Mouse (Mus musculus): ENCODE measurements around the gene Trmt10c.
A peak's percentile ranks its signal among the peaks of the same experiment; 100 is the strongest.
"Not testable (repeated sequence)": the region's sequence is repeated elsewhere in the genome, so short reads cannot be mapped to it uniquely, and the experiment has no call there.

The Trmt10c gene

DNA sequence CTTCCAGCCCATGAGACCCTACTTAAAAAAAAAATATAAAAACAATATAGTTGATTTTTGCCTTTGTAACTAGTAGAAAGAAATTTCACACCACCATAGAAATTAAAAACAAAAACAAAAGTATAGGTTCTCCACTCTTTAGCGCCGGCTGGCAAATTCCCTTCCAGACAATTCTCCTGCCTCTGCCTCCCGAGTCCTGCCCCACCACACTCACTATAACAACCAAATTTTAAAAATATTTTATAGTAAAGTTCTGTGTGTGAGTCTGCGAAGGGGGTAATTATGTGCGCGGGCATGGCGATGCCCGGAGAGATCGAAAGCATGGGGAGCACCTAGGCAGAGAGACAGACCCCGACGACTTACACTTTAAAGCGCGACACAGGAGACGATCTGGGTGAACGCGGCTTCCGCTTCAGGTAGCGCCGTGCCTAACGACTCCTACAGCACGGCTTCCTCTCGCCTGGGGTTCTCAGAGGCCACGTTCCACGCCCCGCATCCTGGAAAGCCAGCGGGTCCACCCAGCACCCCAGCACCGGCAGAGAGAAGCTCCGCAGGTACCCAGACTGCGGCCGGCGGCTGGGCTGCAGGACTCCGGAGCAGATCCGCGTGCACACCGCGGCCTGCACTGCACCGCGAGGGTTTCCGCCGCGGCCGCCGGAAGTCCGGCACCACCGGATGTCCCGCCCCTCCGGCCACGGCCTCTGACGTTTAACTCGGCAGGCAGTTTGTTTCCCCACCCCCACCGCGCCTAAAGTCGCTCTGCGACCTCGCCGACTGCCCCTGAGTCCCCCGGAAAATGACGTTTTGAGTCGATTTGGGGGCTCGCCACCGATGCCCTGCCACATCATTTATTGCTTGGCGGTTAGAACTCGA lies at the start of gene Trmt10c:
Gene Trmt10c (minus strand): TSS at position 682 of the 873 bp plus-strand sequence.
- peak; percentile 95 for DNase-seq

DNA sequence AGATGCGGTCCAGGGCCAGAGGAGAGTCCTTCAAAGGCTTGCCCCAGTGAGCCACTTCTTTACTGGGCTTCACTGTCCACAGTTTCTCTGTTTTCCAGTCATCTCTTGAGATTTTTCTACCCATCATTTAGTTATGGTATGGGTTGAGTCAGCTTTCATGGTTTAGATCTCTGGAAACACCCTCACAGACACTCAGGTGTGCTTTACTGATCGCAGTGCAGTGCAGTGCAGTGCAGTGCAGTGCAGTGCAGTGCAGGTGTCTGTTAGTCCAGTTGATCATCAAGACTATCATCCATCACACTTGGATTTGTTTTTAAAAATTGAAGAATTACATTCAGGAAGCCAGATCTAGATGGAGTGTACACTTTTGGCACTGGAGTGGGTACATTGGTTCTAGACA lies 48.7 kb upstream of the Trmt10c start:
- DNase-seq, result no peak

DNA sequence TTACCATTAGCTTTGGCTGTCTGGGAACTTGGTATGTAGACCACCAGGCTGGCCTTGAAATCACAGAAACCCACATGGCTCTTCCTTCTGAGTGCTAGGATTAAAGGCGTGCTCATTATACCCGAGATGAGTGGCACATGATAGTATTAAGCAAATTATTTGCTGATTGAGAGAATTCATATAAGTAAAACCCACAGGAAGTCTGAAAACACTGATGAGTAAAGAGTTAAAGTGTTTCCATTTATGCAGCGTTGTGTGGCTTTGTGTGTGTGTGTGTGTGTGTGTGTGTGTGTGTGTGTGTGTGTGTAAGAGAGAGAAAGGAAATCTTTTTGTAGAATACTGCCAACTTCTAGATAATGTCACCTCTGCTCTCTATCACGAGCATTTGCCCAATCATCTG lies 44.1 kb upstream of the Trmt10c start:
- no peak for DNase-seq

DNA sequence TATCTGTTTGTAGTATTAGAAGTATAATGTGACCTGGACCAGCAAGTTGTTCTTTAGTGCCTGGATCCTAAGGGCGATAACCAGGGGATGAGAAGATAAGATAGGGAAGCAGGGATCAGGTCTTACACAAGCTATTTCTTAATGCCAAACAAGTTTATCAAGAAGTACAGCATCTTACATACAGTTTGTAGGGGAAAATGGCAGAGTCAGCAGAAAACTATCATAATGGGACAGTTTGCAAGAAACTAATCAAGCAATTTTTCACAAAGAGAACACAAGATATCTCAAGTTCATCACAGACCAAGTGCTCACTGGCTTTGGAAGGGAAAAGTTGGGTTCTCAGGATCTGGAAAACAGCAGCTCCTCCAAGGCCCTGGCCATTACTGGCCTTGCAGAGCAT lies 41.8 kb upstream of the Trmt10c start:
- no peak for DNase-seq

DNA sequence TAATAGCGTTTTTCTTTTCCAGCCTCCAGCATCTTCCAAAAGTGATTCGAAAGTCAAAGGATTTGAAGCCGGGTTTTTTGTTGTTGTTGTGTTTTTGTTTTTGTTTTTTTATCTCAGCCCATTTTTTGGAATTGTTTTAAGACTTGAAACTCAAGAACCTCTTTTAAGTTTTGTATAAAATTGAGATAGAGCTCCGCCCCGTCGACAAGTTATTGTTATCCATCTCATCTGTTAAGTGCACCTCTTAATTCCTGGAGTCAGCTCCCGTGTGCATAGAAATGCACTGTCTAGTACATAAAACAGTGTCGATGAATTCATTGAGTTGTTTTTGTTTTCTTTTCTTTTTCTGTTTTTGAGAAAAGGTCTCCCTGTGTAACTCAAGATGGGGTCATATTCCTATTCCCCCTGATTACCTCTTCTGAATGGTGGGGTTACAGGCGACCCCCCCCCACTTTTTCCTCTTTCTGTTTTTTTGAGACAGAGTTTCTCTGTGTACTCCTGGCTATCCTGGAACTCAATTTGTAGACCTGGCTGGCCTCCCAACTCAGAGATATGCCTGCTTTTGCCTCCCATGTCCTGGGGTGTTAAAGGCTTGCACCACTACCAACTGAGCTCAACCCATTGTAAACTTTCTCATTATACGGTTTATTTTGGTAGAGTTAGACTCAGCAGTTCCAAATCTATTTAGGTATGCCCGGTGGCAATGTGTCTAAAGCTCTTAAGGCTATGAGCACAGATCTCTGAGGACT lies 38.7 kb upstream of the Trmt10c start:
- no peak for DNase-seq

DNA sequence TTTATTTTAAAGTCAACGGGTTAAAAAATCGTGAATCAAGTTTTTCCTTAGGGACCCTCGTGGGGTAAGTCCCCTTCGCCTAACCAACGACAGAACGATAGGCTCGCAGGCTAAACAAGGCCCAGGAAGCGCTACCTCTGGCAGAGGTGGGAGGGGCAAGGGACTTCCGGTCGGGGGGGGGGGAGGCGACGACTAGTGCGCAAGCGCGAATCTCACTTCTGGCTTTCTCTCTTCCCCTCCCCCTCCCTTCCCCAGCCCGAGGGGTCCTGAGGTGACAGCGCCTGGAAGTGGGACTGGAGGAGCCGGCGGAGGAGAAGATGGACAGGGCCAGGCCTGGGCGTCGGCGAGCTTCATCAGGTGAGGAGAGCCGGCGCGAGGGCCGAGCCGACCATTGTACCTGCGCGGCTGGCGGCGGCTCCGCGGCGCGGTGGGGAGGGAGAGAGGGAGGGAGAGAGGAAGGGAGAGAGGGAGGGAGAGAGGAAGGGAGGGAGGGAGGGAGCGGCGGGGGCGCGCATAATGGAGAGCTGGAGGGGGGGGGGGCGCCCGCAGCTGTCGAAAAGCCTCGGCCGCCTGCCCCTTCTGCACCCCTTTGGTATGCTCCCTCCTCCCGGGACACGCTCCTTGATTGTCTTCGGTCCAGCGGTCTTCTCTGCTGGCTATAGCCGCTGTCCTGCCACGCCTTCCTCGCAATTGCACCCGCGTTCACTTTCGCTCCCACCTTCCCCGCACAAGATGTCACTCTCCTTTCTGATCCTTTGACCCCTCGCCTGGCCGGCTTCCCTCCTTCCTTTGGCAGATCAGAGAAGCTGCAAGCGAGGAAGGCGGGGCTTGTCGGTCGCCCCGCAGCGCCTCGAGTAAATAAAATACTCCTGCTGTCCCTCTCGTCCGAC lies 37.8 kb upstream of the Trmt10c start:
- peak; percentile 89 for DNase-seq

DNA sequence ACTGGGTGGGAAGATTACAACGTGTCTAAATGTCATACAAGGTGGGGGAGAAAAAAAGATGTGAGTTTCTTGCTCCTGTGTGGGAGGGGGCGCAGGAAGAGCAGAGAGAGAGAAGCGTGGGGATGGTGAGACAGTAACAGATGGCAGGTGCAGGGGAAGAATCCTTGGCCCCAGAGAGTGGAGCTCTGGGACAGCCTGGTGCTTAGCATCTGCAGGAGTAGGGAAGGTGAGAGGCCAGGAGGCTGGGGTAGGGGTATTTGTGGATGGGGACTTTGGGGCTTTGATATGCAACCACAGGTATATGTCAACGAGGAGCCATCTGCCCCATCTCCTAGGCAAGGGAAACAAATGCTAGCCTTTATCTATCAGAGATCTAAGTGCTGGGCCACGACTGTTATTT lies 36.9 kb upstream of the Trmt10c start:
- peak; percentile 36 for DNase-seq

DNA sequence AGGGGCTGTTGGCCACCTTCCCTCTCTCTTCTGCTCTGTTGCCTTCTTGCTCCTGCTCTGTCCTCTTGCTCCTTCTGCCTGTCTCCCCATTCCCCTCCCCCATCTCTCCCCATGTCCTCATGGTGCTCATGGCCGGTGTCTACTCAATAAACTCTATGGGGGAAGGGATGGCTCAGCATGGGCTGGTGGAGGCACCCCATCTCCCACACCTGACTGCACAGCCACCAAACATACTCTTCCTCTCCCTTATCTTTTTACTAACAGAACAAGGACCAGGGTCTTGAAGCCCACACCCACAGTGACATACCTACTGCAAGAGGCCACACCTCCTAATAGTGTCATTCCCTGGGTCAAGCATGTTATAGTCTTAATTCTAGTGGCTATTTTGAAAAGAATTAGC lies 36.5 kb upstream of the Trmt10c start:
- no peak for DNase-seq

DNA sequence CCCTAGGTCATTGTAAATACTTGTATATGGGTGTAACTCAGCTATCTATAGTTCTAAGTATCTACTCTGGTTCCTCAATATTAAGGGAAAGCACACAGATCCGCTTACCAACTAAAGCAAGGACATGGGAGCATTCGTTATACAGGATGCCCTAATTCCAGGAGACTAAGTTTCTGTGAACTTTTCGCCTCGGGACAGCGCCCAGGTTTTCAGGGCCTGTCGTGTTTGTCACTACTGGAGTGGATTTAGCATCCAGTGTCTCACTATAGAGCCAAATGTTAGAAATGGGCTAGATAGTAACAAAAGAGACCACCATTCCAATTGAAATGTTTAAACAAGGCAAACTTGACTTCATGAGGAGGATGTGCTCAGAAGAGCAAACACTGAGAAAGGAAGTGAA lies 35.5 kb upstream of the Trmt10c start:
- not testable (repeated sequence) for DNase-seq

DNA sequence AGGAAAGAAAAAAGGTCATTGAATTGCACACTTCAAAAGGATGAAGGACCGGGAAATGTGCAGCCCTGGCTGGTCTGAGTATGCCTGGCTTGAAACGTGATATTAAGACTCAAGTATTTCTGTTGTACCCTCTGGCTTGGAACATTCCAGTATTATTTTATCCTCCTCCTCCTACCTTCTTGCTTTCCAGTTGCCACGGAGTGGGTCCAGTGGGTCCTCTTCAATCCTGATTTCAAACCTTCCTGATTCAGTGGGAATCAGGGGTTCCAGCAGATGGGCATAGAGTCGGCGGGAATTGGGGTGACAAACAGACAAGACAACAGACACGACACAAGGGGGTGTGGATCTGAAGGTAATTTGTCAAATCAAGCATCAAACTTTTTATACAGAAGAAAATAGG lies 34.9 kb upstream of the Trmt10c start:
- no peak for DNase-seq

DNA sequence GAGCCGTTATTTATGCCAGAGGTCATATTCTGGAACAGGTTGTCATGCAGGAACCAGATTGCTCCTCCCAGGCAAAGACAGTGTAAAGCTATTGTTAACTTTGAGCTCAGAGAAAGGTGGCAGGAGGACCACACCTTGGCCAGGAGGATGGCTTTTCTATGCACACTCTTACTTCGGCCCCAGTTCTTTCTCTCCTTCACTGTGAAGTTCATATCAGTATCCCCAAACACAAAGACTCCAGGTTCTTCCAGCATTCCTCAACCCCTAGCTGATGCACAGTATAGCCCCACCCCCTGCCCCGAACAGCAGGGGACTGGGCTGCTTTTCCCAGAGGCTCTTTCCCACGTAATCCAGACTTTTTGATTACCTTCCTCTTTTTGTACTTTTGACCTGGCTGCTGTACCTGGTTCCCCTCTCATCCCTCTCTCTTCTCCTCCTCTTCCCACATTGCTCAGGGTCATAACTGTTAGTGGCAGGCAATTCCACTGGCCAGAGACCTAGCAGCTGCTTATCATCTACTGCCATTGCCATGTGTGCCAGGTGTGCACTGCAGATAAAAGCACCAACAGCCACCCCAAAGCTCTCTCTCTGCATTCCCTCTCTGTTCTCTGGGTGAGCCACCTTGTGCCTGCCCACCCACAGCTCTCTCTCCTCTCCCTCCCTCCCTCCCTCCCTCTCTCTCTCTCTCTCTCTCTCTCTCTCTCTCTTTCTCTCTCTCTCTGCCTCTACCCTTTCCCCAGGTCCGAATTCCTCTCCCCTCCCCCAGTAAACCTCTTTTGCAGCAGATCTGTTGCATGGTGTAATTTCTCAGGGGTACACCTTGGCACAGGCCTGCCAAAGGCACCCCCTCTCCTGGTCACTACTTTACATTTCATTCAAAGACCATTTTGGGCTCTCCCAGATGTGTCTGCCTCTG lies 34.0 kb upstream of the Trmt10c start:
- peak; percentile 20 for DNase-seq

DNA sequence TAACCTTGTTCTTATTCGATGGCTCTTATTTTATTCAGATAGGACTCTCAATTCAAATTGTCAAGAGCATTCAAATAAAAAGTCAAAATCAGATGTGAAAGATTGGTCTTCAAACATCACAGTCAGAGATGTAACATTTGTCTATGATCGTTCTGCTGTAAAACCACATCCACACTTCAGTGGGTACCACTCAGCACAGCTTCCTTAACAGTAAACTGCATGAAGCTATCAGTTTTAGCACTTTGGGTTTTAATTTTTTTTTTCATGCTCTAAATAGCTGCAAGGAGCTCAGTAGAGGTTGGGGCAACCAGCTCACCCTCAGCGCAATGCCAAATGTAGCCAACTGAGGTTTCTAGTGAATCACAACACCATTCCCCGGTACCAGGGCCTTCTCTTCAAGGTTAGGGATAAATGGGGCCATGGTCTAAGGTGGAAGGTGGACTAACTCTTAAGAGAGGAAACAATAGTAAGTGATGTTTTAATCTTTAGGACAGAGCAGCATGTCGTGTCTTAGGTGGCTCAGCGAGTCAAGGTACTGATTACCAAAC lies 31.0 kb upstream of the Trmt10c start:
- no peak for DNase-seq

DNA sequence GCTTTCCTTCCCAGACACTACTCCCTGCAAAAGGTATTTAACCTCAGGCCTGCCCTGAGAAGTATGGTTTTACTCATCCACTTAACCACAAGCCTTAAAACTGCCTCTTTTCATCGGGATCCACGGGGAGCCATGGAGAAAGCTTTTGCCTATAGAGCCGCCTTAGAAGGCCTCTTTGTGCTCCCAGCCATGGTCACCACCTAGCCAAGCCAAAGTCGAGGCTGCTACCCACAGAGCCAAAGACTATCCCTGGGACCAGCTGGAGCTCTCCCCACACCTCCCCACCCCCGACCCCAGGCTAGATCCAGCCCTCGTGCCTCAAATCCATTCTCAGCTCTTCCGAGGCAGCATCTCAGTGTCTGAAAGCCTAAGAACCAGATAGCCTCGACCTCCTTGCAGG lies 28.5 kb upstream of the Trmt10c start:
- no peak for DNase-seq

DNA sequence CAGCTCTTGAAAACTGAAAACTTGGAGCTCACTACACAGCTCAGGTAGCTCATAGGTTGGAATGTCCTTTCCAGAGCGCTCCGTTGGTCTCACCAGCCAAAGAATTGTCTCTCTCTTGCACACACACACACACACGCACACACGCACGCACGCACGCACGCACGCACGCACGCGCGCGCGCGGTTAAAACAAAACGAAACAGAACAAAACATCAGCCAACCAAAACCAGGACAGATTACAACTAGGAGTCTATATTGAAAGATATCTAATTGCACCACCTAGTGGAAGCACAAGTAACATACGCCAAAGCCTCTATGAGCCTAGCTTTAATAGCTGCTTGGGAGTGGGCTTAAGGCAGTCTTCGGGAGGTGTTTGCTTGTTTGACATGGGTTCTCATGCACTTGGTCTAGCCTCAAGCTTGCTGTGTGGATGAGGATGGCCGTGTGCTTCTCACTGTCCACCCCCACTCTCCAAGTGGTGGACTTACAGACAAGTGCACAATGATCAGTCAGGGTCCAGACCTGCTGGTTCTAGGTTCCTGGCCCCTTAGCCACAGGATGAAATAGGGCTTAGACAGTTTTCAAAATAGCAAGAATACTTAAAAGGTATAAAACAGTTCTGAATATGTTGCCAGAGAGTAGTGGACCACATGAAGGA lies 26.8 kb upstream of the Trmt10c start:
- DNase-seq, result peak; percentile 68

DNA sequence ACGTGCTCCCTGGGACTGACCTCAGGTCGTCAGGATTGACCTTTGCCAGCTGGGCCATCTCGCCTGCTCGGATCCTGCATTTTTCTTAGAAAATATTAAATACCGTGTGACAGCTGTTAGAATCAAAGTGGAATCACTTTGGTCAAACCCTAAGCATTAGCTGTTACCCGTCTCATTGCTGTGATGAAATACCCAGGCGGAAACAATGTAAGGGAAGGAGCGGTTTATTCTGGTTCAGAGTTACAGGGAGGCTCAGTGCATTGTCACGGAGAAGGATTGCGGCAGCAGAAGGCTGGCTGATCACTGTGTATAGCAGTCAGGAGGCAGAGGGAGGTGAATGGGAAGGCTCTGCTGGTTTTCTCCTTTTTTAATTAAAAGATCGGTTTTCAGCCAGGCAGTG lies 25.4 kb upstream of the Trmt10c start:
- DNase-seq, result no peak

DNA sequence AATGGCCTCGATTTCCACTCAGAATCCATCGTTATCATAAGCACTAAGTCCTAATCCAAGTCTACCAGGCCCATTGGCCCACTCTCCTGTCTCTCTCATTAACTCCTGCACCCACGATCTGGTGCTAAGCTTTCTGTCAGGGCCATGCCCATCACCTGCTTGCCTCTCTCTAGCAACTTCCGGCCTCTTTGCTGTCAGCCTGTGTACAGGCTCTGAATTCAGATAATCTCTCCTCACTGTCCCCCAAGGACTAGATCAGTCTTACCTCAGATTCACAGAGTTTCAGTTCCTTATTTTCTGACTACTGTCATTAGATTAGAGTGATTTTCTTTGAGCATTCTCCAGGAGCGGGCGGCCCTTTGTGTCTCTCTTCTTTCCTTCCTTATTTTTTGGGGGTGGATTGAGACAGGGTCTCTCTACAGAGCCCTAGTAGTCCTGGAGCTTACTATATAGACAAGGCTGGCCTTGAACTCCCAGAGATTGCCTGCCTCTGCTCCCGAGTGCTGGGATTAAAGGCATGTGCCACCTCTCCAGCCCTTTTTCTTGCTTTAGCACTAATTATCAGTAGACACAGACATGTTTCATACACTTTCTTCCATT lies 24.5 kb upstream of the Trmt10c start:
- DNase-seq, result no peak

DNA sequence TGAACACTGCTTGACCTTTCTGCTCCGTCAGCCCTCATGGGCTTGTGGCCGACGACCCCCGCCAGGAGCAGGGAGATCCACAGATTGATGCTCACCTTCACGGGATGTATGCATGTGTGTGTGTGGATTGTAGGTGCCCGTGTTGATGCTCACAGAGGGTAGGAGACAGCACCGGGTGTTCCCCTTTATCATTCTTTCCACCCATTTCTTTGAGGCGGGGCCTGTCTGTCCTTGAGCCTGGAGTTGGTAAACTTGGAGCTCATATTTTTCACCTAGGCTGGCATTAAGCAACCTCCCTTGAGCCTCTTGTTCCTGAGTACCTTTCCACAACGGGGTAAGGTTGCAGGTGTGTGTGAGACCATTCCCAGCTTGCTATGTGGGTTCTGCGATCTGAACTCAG lies 20.5 kb upstream of the Trmt10c start:
- no peak for DNase-seq

DNA sequence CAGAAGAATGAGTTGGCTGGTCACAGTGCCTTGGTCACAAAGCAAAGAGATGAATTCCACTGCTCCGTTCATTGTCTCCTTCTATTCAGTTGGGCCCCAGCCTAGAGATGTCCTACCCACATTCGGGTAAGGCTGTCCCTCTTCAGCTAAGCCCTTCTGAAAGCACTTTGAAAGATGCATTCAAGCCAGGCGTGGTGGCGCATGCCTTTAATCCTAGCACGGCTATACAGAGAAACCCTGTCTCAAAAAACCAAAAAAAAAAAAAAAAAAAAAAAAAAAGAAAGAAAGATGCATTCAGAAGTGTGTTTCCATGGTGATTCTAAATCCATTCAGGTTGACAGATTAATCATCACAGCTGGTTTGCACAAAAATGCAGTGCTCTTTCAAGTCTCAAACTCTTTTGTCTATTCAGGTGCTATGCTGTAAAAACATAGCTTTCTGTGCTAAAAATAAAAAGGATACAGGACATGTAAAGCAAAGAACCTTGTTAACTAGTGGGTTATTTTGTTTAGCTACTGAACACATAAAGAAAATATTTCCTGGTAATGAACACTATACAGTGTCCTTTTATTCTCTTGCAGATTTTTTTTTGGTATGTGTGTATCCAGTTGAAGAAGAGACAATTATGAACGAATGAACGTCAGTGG lies 19.4 kb upstream of the Trmt10c start:
- no peak for DNase-seq

DNA sequence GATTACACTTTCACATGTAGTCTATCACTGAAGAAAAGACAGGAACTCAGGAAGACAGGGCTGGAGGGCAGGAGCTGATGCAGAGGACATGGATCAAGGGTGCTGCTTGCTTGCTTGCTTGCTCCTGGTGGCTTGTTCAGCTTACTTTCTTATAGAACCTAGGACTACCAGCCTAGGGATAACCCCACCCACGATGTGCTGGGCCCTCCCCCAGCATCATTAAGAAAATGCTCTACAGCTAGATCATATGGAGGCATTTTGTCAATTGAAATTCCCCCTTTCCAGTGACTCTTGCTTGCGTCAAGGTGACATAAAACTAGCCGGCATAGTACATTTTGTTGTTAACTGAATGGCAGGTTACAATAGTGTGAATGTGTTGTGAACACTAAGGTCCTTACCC lies 18.3 kb upstream of the Trmt10c start:
- DNase-seq, result no peak

DNA sequence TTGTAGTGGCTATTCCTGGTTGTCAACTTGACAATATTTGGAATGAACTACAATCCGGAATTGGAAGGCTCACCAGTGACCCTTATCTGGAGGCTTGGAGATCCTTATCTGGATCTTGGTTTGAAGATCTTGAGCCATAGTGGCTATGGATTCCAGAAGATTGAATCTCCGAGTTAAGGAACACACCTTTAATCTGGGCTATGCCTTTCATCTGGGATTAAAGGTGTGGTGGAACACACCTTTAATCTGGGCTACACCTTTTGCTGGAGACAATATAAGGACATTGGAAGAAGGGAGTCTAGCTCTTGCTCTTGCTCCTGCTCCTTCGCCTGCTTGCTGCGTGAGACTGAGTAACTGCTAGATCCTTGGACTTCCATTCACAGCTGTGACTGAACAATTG lies 10.4 kb upstream of the Trmt10c start, which contains the start of gene Senp7:
Gene Senp7 (plus strand): TSS at position 301 of the 400 bp plus-strand sequence.
- DNase-seq, result not testable (repeated sequence)

Measured in thymus, postnatal 14 days (tissue).